Mouse (Mus musculus) forebrain, embryonic 15.5 days (tissue): ENCODE results near the gene Josd1. TPM values are rescaled to one million over a fixed set of nuclear protein-coding genes. Genes with fewer than 3 reads are reported as not detected.

Source experiments
- ATAC-seq: fragments of 200-750 bp; cut with Nextera tagmentation; replicated peaks from 2 replicates; pipeline ENCODE4 v1.8.0; 2017; ENCODE audit warnings: mild to moderate bottlenecking, moderate TSS enrichment, moderate library complexity
- H3K27ac ChIP-seq: fragments of 300-500 bp; sonication (generic); replicated peaks from 2 replicates; pipeline ENCODE4 v1.5.1; 2015; ENCODE audit warnings: mild to moderate bottlenecking, inconsistent platforms
- H3K27me3 ChIP-seq: fragments of 300-500 bp; sonication (generic); 2 replicates; pipeline ENCODE4 v1.6.1; 2015; ENCODE audit warnings: inconsistent platforms
- H3K36me3 ChIP-seq: fragments of 300-500 bp; sonication (generic); 2 replicates; pipeline ENCODE4 v1.6.1; 2015; ENCODE audit warnings: mild to moderate bottlenecking, inconsistent platforms
- H3K4me1 ChIP-seq: fragments of 300-500 bp; sonication (generic); 2 replicates; pipeline ENCODE4 v1.6.1; 2015; ENCODE audit warnings: inconsistent platforms
- H3K4me2 ChIP-seq: fragments of 300-500 bp; sonication (generic); replicated peaks from 2 replicates; pipeline ENCODE4 v1.6.1; 2015; ENCODE audit warnings: mild to moderate bottlenecking, inconsistent platforms
- H3K4me3 ChIP-seq: fragments of 300-500 bp; sonication (generic); 2 replicates; pipeline ENCODE4 v1.5.1; 2015; ENCODE audit warnings: mild to moderate bottlenecking, inconsistent platforms
- H3K9ac ChIP-seq: fragments of 300-500 bp; sonication (generic); replicated peaks from 2 replicates; pipeline ENCODE4 v1.6.1; 2015; ENCODE audit warnings: mild to moderate bottlenecking, inconsistent platforms
- H3K9me3 ChIP-seq: fragments of 300-500 bp; sonication (generic); 2 replicates; pipeline ENCODE4 v1.6.1; 2016; ENCODE audit warnings: inconsistent platforms
- whole genome bisulfite sequencing: fragments of 180-500 bp; shearing (Covaris S2); methylation state at CpG from one replicate; pipeline ENCODE4 v1.1.7; 2015; ENCODE audit warnings: mixed read lengths; 5-methylcytosine and 5-hydroxymethylcytosine counted together
- polyA plus RNA-seq: library from polyadenylated mRNA; unstranded; fragments of >200 nt; fragmentation: Nextera tagmentation; extraction: Ambion mirVana; gene quantifications from 2 replicates; pipeline ENCODE4 v1.2.1, GENCODE M21; 2015

Gene Josd1
- polyA plus RNA-seq, 1 experiment from 2014 or later: 26.8 TPM

DNA sequence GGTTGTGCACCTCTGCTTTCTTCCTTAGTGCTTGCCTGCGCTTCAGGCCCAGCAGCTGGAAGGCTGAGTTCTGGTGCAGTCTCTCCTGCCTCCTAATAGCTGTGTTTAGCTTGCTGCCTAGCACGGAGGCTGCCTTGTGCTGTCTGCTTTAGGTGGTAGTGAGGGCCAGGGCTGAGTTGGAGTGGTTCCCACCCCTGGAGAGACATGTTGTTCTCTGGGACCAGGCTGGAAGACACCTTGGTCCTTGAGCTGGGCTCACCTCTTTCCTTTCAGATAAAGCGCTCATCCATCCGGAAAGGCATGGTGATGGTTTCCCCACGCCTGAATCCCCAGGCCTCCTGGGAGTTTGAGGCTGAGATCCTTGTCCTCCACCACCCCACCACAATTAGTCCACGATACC lies 29.0 kb upstream of the Josd1 start:
- H3K9me3 ChIP-seq: no peaks in the 10 kb centered on the region
- ATAC-seq: no peak
- no peaks in the 10 kb centered on the region for H3K4me1 ChIP-seq
- 81% methylated on average over 6 of the region's 6 CpGs for WGBS
- H3K27me3 ChIP-seq: no peaks in the 10 kb centered on the region
- no peak overlapping the region for H3K9ac ChIP-seq
- no peak overlapping the region for H3K4me2 ChIP-seq
- H3K36me3 ChIP-seq: peaks cover 81% of the 10 kb centered on the region
- no peak overlapping the region for H3K27ac ChIP-seq
- H3K4me3 ChIP-seq: no peak overlapping the region

- Histone ChIP-seq H3K9me3 (no peaks in the 10 kb centered on the region), H3K27me3 (no peaks in the 10 kb centered on the region), H3K9ac (no peak overlapping the region), H3K4me3 (no peak overlapping the region), H3K4me2 (no peak overlapping the region), H3K4me1 (no peaks in the 10 kb centered on the region), H3K36me3 (peaks cover 85% of the 10 kb centered on the region), H3K27ac (no peak overlapping the region)
- WGBS: 91% methylated on average over 7 of the region's 7 CpGs
- ATAC-seq: no peak
Measured at GRCm38 (mm10) chr15:79715646-79716045, 27.9 kb upstream of the Josd1 start.

DNA sequence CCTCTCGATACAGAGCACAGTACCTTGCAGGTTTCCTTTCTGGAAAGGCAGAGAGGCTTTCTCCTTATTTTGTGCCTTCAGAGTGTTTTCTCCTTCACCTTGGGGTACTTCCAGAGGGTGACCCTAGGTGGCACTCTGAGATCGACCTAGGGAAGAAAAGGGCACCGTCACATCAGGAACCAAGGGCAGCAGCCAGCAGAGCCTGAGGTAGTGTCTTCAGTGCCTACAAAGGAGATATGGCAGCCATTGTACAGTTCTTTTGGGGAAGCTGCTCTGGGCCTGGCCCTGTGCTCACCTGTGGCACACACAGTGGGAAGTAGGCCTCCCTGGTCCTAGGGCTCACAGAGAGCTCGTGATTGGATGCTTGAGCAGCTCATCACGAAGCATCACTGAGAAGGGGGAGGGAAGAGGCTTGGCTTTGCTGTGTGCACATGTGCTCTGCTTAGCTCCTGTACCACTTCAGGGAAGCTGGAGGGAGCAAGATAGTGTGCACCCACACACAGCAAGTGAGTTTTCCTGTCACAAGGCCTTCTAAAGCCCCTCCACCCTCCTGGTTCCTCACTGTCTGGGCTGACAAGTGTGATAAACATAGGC lies 20.6 kb upstream of the Josd1 start:
- Histone ChIP-seq H3K27me3 (no peaks in the 10 kb centered on the region), H3K9ac (no peak overlapping the region), H3K4me2 (no peak overlapping the region), H3K4me3 (no peak overlapping the region), H3K4me1 (0 out of 2 replicates have a peak, but pooled peaks cover 5% of the 10 kb centered on the region), H3K36me3 (peaks cover 54% of the 10 kb centered on the region), H3K27ac (no peak overlapping the region), H3K9me3 (no peaks in the 10 kb centered on the region)
- 92% methylated on average over 5 of the region's 5 CpGs for WGBS
- ATAC-seq: no peak

- H3K27me3 ChIP-seq: no peaks in the 10 kb centered on the region
- no peaks in the 10 kb centered on the region for H3K9me3 ChIP-seq
- H3K9ac ChIP-seq: no peak overlapping the region
- 0 out of 2 replicates have a peak overlapping the region, but pooled peaks have one; percentile 13 for H3K27ac ChIP-seq
- 0 out of 2 replicates have a peak, but pooled peaks cover 5% of the 10 kb centered on the region for H3K4me1 ChIP-seq
- ATAC-seq: no peak
- 77% methylated on average over 17 of the region's 17 CpGs for WGBS
- no peak overlapping the region for H3K4me2 ChIP-seq
- no peak overlapping the region for H3K4me3 ChIP-seq
- peaks cover 40% of the 10 kb centered on the region for H3K36me3 ChIP-seq
Measured at GRCm38 (mm10) chr15:79706603-79707214, 19.0 kb upstream of the Josd1 start.

GRCm38 (mm10) chr15:79697558-79698187 lies 10.0 kb upstream of the Josd1 start:
- no peak overlapping the region for H3K9ac ChIP-seq
- WGBS: 71% methylated on average over 9 of the region's 9 CpGs
- no peak overlapping the region for H3K4me3 ChIP-seq

GRCm38 (mm10) chr15:79697011-79697410 lies 9.3 kb upstream of the Josd1 start:
- ATAC-seq: peak; percentile 72
- Histone ChIP-seq H3K27me3 (no peaks in the 10 kb centered on the region), H3K4me2 (no peak overlapping the region), H3K4me1 (peaks cover 27% of the 10 kb centered on the region), H3K27ac (peak overlapping the region; percentile 66), H3K4me3 (no peak overlapping the region), H3K9ac (no peak overlapping the region), H3K36me3 (0 out of 2 replicates have a peak, but pooled peaks cover 4% of the 10 kb centered on the region), H3K9me3 (no peaks in the 10 kb centered on the region)
- 54% methylated on average over 6 of the region's 6 CpGs for WGBS

More at GRCm38 (mm10) chr15:79697558-79698187, 10.0 kb upstream of the Josd1 start:
- Histone ChIP-seq H3K27ac (peak overlapping the region; percentile 66), H3K27me3 (no peaks in the 10 kb centered on the region), H3K4me2 (no peak overlapping the region), H3K9me3 (no peaks in the 10 kb centered on the region), H3K4me1 (peaks cover 20% of the 10 kb centered on the region), H3K36me3 (0 out of 2 replicates have a peak, but pooled peaks cover 4% of the 10 kb centered on the region)
- peak; percentile 11; the same call in 1 of the 2 replicates for ATAC-seq

DNA sequence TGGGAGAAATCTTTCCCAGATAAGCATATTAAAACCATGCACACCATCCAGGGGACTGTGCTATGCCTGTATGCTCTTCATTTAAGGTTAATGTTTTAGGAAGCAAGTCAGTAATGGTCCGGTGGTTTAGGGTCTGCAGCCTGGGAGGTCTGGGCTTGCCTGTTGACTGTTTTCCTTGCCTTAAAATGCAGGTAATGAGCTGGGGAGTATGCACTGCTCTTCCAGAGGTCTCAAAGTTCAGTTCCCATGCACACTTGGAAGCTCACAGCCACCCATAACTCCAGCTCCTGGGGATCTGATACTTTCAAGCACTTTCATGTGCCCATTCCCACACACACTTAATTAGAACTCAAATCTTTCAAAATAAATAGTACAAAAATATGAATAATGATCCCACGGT lies 8.8 kb upstream of the Josd1 start:
- Histone ChIP-seq H3K27me3 (no peaks in the 10 kb centered on the region), H3K27ac (peak overlapping the region; percentile 66)
- 85% methylated on average over 2 of the region's 2 CpGs for WGBS

DNA sequence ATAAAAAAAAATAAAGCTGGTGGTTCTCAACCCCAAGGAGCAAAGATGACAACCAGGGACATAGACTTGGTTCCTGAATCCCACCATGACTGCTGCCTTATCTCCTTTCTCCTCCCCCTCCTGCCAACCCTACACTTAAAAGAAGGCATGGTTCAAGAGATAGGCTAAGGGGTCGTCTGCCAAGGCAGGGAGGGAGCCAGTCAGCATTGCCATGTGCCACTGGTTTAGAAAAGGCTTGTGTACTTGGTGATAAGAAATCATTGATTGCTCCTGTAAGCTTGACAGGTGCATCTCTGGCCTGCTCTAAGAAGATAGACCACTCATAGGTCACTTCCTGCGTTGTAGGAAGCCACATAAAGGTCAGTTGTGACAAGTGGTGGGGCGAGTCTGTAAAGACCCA lies 7.8 kb upstream of the Josd1 start:
- Histone ChIP-seq H3K9ac (no peak overlapping the region), H3K27me3 (no peaks in the 10 kb centered on the region), H3K4me3 (no peak overlapping the region), H3K36me3 (0 out of 2 replicates have a peak, but pooled peaks cover 4% of the 10 kb centered on the region), H3K9me3 (no peaks in the 10 kb centered on the region), H3K4me2 (no peak overlapping the region), H3K27ac (no peak overlapping the region), H3K4me1 (peaks cover 35% of the 10 kb centered on the region)
- WGBS: 82% methylated on average over 3 of the region's 3 CpGs
- no peak for ATAC-seq

More for the DNA sequence above, 8.8 kb upstream of the Josd1 start:
- no peak overlapping the region for H3K4me3 ChIP-seq
- no peak overlapping the region for H3K4me2 ChIP-seq
- H3K36me3 ChIP-seq: 0 out of 2 replicates have a peak, but pooled peaks cover 4% of the 10 kb centered on the region
- no peaks in the 10 kb centered on the region for H3K9me3 ChIP-seq
- no peak overlapping the region for H3K9ac ChIP-seq
- ATAC-seq: no peak
- peaks cover 32% of the 10 kb centered on the region for H3K4me1 ChIP-seq

GRCm38 (mm10) chr15:79694512-79694911 lies 6.8 kb upstream of the Josd1 start:
- 93% methylated on average over 4 of the region's 4 CpGs for WGBS
- no peak overlapping the region for H3K27ac ChIP-seq
- H3K4me3 ChIP-seq: no peak overlapping the region
- no peaks in the 10 kb centered on the region for H3K27me3 ChIP-seq
- no peak overlapping the region for H3K4me2 ChIP-seq
- H3K4me1 ChIP-seq: peaks cover 41% of the 10 kb centered on the region
- ATAC-seq: no peak
- H3K36me3 ChIP-seq: 0 out of 2 replicates have a peak, but pooled peaks cover 4% of the 10 kb centered on the region
- H3K9me3 ChIP-seq: no peaks in the 10 kb centered on the region
- no peak overlapping the region for H3K9ac ChIP-seq

DNA sequence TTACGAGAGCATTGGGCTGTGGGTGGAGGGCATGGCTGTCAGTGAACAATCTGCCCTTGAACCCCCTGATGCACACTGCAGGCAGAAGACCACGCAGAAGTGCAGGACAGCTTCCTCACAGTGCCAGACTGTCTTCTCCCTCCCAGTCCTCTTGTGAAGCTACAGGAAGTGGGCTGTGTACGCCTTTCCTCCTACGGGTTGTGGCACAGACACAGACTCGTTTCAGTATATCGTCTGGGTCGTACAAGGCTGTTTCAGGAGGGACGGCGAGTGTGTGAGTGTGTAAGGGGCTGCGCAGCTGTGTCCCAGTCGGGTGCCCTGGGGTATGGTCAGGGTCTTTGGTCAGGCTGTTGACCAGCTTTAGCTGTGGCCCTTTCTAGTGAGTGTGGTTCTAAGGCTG lies 6.0 kb upstream of the Josd1 start:
- H3K4me1 ChIP-seq: peaks cover 41% of the 10 kb centered on the region
- H3K27me3 ChIP-seq: no peaks in the 10 kb centered on the region
- WGBS: 85% methylated on average over 11 of the region's 11 CpGs
- no peak overlapping the region for H3K27ac ChIP-seq
- no peak overlapping the region for H3K9ac ChIP-seq
- no peak for ATAC-seq
- no peaks in the 10 kb centered on the region for H3K9me3 ChIP-seq
- H3K36me3 ChIP-seq: 0 out of 2 replicates have a peak, but pooled peaks cover 4% of the 10 kb centered on the region
- no peak overlapping the region for H3K4me3 ChIP-seq
- no peak overlapping the region for H3K4me2 ChIP-seq

- Histone ChIP-seq H3K4me2 (peak overlapping the region; percentile 87), H3K27me3 (no peaks in the 10 kb centered on the region), H3K36me3 (0 out of 2 replicates have a peak, but pooled peaks cover 4% of the 10 kb centered on the region), H3K27ac (no peak overlapping the region), H3K4me3 (peak overlapping the region; percentile 87; the same call in 1 of the 2 replicates), H3K9ac (no peak overlapping the region), H3K9me3 (no peaks in the 10 kb centered on the region), H3K4me1 (peaks cover 40% of the 10 kb centered on the region)
- WGBS: 76% methylated on average over 5 of the region's 5 CpGs
- no peak for ATAC-seq
Measured at GRCm38 (mm10) chr15:79692334-79692733, 4.6 kb upstream of the Josd1 start.

DNA sequence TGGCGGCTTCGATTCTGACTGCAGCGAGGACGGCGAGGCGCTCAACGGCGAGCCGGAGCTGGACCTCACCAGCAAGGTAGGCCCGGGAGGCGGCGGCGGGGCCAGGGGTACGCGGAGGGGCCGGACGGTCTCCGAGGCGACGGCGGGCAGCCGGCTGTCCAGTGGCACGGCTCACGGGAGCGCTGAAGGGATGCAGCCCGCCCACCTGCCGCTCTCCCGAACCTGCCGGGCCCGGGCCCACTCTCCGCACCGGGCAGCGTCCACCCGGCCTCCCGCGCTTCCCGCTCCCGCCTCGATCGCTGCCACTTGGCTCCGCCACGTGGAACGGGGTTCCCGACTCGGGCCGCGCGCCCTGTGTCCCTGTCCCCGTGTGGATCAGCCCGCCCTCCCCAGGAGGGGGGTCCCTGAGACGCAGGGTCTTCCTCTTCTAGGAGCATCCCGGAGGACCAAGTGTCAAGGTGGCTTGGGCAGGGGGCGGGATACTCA lies 3.3 kb upstream of the Josd1 start:
- no peaks in the 10 kb centered on the region for H3K9me3 ChIP-seq
- ATAC-seq: peak; percentile 27
- WGBS: under 1% methylated on average over 53 of the region's 53 CpGs

More for the DNA sequence above, 3.3 kb upstream of the Josd1 start:
- peaks cover 45% of the 10 kb centered on the region for H3K4me1 ChIP-seq
- no peaks in the 10 kb centered on the region for H3K27me3 ChIP-seq
- H3K27ac ChIP-seq: peak overlapping the region; percentile 90
- peak overlapping the region; percentile 82 for H3K9ac ChIP-seq
- H3K4me2 ChIP-seq: peak overlapping the region; percentile 87
- 0 out of 2 replicates have a peak, but pooled peaks cover 4% of the 10 kb centered on the region for H3K36me3 ChIP-seq
- peak overlapping the region; percentile 87 for H3K4me3 ChIP-seq
